Mouse (Mus musculus) bone marrow macrophage, adult 2 months (primary cell): ENCODE results near the gene Gm9844. TPM values are rescaled to one million over a fixed set of nuclear protein-coding genes. Genes with fewer than 3 reads are reported as not detected.
"Not testable (repeated sequence)": the region's sequence is repeated elsewhere in the genome, so short reads cannot be mapped to it uniquely, and the experiment has no call there.

Experiments
- H3K27ac ChIP-seq: 2 replicates; pipeline ENCODE4 v1.5.1; 2012; ENCODE audit warnings: low read depth, low read length; ENCODE audit not compliant: insufficient read depth
- H3K4me1 ChIP-seq: 2 replicates; pipeline ENCODE4 v1.6.1; 2012; ENCODE audit warnings: low read length; ENCODE audit not compliant: control insufficient read depth, insufficient read depth
- H3K4me3 ChIP-seq: 2 replicates; pipeline ENCODE4 v1.5.1; 2012; ENCODE audit warnings: mild to moderate bottlenecking, low read length, moderate library complexity; ENCODE audit not compliant: insufficient read depth
- CTCF ChIP-seq: IDR thresholded peaks from 2 replicates; pipeline ENCODE4 v1.5.1; 2012; ENCODE audit warnings: low read depth, mild to moderate bottlenecking, low read length, moderate library complexity
- POLR2A ChIP-seq: IDR thresholded peaks from 2 replicates; pipeline ENCODE4 v1.6.1; 2012; ENCODE audit warnings: mild to moderate bottlenecking, low read depth, low read length, borderline replicate concordance
- polyA plus RNA-seq: library from polyadenylated mRNA; stranded (reverse); fragments of >200 nt; gene quantifications from 2 replicates; pipeline ENCODE4 v1.2.4, GENCODE M21; 2012; ENCODE audit not compliant: missing spikeins, insufficient read depth, insufficient read length

The Gm9844 gene
- polyA plus RNA-seq, 1 experiment = not detected

DNA sequence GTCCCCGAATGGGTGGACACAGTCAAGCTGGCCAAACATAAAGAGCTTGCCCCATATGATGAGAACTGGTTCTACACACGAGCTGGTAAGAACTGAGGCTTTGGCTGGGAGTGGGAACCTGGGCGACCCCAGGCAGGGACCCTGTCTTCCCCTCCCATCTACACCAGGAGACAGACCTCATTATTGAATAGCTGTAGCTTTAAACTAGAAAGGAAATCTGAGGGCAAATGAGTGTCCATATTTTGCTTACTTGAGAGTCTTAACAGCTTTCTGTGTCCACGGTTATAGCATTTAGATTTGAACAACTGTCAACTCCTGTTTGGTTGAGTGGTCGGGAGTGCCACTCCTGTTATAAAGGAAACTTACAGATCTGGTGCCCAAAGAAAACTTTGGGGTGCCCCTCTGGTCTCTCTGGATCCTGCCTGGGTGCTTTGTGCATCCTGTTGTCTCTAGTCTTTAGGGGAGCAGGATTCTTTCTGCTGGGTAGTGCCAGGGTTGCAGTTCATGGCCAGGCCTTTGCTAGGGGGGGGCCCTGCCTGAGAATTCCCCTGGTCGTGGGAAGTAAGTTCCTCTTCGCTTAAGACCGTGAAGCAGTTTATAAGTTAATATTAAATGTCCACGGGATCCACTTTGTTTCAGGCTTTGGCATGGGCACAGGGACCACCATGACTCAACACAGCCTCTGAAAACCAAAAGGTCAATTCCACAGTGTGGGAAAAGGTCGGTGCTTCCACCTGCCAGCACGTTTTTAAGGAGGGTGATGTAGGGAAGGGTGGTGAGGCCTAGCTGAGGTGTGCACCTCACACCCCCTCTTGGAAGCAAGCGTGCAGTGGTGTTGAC, 23.7 kb downstream of the Gm9844 start:
- Histone ChIP-seq H3K4me3 (peak overlapping the region; percentile 74), H3K27ac (peak overlapping the region; percentile 82), H3K4me1 (0 out of 2 replicates have a peak, but pooled peaks cover 4% of the 10 kb centered on the region)
- no peak for TF ChIP-seq POLR2A
- no peak for TF ChIP-seq CTCF

DNA sequence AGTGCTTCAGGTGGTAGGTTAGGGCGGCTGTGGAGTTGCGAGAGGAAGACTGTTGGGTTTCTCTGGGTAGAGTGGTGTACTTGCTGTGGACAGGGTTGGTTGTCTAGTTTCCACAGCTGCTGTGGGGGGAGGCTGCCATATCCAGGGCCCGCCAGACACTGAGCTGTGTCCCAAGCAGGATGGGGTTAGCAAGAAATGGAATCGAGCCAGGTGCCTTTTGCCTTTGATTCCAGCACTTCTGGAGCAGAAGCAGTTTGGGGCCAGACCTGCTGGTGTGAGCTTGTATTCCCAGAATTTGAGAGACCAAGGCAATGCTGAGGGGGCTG, 24.3 kb downstream of the Gm9844 start:
- H3K4me3 ChIP-seq = peak overlapping the region; percentile 74
- peak overlapping the region; percentile 82 for H3K27ac ChIP-seq
- TF ChIP-seq CTCF = no peak
- no peak for TF ChIP-seq POLR2A
- 0 out of 2 replicates have a peak, but pooled peaks cover 4% of the 10 kb centered on the region for H3K4me1 ChIP-seq

DNA sequence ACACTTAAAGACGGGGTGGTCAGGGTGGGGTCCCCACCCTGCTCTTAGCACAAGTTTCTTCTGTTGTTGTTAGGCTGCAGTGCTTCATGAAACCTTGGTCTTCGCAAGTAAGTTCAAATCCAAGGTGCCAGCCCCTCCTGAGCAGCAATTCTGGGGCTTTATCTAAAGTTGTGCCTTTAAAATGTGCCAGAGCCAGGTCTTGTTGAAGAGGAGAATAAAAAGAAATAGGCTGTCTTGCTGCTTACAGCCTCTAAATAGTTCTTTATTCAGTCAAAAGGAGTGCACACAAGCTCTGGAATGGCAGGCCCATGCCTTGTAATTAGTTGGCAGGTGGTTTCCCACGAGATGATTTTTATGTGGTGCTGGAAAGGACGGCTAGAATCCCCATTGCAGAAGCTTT, 25.1 kb downstream of the Gm9844 start:
- Histone ChIP-seq H3K4me3 (peak overlapping the region; percentile 74), H3K27ac (no peak overlapping the region)
- TF ChIP-seq POLR2A = no peak
- no peak for TF ChIP-seq CTCF

DNA sequence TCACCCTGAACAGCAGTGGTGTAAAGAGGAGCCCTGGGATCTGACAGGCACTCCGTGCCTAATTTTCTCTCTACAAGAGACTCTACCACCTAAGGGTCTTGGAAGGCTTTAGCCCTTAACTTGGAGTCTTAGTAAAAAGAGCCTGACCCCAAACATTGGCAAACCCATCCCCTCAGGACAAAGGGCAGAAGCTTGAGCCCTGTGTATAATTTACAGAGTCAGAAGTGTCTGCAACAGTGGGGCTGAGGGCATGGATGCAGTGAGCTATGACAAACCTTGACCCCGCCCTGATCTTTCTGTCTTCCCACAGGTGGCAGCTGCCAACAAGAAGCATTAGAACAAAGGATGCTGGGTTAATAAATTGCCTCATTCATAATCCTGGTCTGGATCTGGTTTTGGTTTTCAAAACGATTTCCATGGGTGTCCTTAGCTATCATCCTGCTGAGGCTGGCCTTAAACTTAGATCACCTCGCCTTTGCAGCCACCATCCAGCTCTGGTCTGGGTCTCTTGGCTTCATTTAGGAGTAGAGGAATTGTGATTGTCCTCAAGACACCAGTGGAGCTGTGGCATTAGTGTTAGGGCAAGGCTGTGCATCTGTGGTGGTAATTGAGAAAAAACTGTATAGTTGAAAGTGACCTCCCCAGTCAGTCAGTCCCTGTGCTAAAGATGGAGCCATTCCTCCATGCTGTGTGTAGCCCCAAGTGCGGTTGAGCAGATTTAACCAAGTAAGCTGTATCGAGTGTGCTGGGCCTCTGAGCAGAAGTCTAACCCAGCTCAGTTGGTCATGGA, 27.6 kb downstream of the Gm9844 start:
- Histone ChIP-seq H3K27ac (no peak overlapping the region), H3K4me3 (no peak overlapping the region), H3K4me1 (0 out of 2 replicates have a peak, but pooled peaks cover 4% of the 10 kb centered on the region)
- TF ChIP-seq POLR2A = no peak
- no peak for TF ChIP-seq CTCF

More for the DNA sequence above, 25.1 kb downstream of the Gm9844 start:
- H3K4me1 ChIP-seq = 0 out of 2 replicates have a peak, but pooled peaks cover 4% of the 10 kb centered on the region

DNA sequence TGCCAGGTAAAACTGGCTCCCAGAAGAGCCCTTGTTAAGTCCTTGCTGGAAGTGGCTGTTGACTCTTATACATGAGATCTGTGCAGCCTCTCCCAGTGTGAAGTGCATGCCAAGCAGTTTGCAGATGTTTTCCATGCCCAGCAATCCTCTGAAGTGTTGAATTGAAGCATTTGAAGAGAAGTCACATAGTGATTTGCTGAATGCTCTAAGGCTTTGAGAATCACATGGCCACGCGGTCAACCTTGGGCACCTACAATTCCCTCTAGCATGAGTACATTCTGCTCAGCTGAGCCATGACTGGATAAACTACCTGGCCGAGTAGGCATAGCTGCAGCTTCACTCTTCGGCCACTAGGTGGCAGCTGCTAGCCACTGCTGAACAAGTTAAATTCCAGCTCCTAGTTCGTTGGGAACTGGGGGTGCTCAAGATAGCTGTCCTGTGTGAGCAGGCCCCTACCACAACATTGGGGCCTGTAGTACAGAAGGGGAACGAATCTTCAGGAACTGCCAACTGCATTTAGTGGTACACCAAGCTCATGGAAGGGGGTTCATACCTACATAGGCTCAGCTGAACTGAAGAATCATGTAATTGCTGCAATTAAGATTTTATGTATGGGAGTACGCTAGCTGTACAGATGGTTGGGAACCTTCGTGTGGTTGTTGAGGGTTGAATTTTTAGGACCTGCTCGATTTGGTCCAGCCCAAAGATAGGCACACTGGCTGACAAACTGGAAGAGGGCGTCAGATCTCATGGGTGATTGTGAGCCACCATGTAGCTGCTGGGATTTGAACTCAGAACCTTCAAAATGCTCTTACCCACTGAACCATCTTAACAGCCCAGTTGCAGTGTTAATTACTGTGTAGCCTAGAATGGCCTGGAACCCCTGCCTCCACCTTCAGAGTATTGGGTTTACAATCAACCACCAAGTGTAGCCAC, 28.5 kb downstream of the Gm9844 start:
- H3K27ac ChIP-seq = no peak overlapping the region
- no peak overlapping the region for H3K4me3 ChIP-seq
- 0 out of 2 replicates have a peak, but pooled peaks cover 4% of the 10 kb centered on the region for H3K4me1 ChIP-seq
- TF ChIP-seq CTCF (peak; percentile 92), POLR2A (no peak)

DNA sequence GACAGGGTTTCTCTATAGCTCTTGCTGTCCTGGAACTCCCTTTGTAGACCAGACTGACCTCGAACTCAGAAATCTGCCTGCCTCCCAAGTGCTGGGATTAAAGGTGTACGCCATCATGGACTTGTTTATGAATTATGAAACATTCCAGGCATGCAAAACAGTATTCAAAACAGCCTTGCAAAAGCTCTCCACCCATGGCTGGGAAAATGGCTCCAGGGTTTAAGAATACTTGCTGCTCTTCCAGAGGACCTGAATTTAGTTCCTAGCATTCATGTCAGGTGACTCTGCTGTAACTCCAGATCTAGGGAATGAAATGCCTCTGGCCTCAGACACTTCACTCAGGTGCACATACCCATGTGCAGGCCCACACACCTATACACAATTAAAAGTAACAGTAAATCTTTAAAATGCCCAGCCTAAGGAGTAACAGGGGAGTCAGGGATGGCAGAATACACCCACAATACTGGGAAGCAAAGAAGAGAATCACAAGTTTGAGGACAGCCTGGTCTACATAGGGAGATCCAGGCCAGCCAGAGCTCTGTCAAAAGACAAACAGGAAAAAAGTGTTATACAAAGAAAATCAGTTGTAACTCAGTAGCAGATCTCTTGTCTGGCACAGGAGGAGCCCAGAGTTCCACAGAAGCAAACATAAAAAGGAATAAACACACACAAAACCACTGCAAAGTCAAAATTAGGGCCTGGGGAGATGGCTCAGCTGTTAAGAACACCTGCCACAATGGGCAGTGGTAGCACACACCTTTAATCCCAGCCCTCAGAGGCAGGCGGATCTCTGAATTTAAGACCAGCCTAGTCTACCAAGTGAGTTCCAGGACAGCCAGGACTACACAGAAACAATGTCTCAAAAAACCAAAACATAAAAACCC, 29.5 kb downstream of the Gm9844 start:
- no peak for TF ChIP-seq POLR2A
- no peak for TF ChIP-seq CTCF
- Histone ChIP-seq H3K4me3 (no peak overlapping the region), H3K27ac (no peak overlapping the region), H3K4me1 (0 out of 2 replicates have a peak, but pooled peaks cover 4% of the 10 kb centered on the region)

DNA sequence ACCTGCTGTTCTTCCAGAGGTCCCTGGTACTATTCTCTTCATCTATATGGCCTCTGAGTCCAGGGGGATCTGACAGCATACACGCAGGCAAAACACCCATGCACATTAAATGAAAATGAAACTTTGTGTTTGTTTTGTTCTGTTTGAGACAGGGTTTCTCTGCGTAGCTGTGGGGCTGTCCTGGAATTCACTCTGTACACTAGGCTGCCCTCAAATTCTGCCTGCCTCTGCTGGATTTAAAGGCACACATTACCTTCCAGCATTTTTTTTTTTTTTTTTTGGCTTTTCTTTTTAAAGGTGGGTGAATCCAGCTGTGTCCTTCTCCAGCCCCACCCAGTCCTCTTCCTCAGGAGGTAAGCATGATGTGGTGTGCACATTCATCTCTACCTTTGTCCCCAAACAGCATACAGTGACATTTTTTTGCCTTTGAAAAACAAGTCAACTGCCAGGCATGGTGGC, 30.1 kb downstream of the Gm9844 start:
- no peak for TF ChIP-seq POLR2A
- TF ChIP-seq CTCF = no peak
- no peak overlapping the region for H3K27ac ChIP-seq
- H3K4me1 ChIP-seq = no peaks in the 10 kb centered on the region
- no peak overlapping the region for H3K4me3 ChIP-seq

DNA sequence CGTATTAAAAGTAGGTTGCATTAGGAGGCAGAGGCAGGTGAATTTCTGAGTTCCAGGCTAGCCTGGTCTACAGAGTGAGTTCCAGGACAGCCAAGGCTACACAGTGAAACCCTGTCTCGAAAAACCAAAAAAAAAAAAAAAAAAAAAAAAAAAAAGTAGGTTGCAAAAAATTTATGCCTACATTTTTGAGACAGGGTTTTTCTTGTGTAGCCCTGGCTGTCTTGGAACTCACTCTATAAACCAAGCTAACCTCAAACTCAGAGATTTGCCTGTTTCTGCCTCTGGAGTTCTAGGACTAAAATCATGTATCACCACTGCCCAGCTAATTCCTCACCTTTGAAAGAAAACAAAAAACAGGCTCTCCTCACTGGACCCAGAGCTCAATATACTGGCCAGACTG, 33.7 kb downstream of the Gm9844 start:
- H3K27ac ChIP-seq, H3K4me1 ChIP-seq, H3K4me3 ChIP-seq: not testable (repeated sequence)

DNA sequence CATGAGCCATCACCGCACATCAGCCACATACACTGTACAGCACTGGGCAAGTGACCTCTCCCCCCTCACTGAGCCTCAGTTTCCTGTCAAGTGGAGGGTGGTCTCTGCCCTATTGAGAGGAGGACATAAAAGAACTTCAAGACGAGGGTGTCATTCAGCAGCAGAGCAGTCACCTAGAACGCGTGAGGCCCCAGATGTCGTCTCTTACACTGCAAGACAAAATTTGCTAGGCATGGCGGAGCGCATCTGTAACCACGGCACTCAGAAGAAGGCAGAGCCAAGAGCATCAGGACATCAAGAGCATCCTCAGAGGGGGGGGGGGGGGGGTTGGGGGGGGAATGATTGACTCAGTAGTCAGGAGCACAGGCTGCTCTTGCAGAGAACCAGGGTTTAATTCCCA, 34.3 kb downstream of the Gm9844 start:
- TF ChIP-seq POLR2A (no peak), CTCF (no peak)
- Histone ChIP-seq H3K4me1 (no peaks in the 10 kb centered on the region), H3K27ac (no peak overlapping the region), H3K4me3 (no peak overlapping the region)
